Mouse (Mus musculus) testis, adult 2 months (tissue): ENCODE data around the gene Cog4.

Experiments used
- CTCF ChIP-seq: fragments of 200-500 bp; IDR thresholded peaks from 2 replicates; pipeline ENCODE4 v1.5.1; 2012; ENCODE audit warnings: low read depth, mild to moderate bottlenecking, inconsistent platforms, low read length, moderate library complexity; ENCODE audit not compliant: control insufficient read depth, insufficient read depth, insufficient replicate concordance
- POLR2A ChIP-seq: fragments of 200-500 bp; IDR thresholded peaks from 2 replicates; pipeline ENCODE4 v1.6.1; 2012; ENCODE audit warnings: low read depth, mild to moderate bottlenecking, inconsistent platforms, low read length, moderate library complexity; ENCODE audit not compliant: control insufficient read depth

DNA sequence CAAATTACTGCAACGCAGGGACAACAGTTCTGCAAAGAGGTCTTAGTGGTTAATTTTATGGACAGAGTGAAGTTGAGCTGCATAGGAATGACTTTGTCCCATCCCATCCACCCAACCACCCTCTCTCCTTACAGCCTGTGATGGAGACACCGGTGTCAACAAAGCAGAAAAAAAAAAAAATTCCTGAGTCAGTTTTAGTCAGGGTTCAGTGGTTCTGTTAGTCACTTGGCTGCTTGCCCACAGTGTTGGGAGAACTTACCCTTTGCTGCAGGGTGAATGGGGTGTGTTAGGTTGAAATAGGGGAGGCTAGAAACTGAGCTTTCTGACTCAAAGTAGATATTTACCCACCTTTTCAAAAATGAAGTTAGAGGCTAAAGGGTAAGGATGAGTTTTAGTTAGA lies 71.0 kb downstream of the Cog4 start:
- no peak for TF ChIP-seq POLR2A
- no peak for TF ChIP-seq CTCF
